Mouse (Mus musculus) splenic B cell, adult 2 months (primary cell): ENCODE data around the gene Gm20441.
"Not testable (repeated sequence)": the region's sequence is repeated elsewhere in the genome, so short reads cannot be mapped to it uniquely, and the experiment has no call there.

ENCODE experiments used
- DNase-seq: peaks from one replicate; pipeline ENCODE4 v3.0.0-alpha.2; 2011; ENCODE audit warnings: low read depth, low spot score
- H3K27me3 ChIP-seq: 2 replicates; pipeline ENCODE4 v1.6.1; 2012; ENCODE audit warnings: mild to moderate bottlenecking, low read length, moderate library complexity, mixed read lengths; ENCODE audit not compliant: control insufficient read depth, poor library complexity, insufficient read depth, severe bottlenecking
- H3K36me3 ChIP-seq: 2 replicates; pipeline ENCODE4 v1.6.1; 2012; ENCODE audit warnings: mild to moderate bottlenecking, low read length, moderate library complexity, mixed read lengths; ENCODE audit not compliant: control insufficient read depth, poor library complexity, insufficient read depth, severe bottlenecking

The Gm20441 gene

GRCm38 (mm10) chr10:75794880-75795279 is 14.1 kb upstream of the Gm20441 start:
- DNase-seq: no peak
- no peaks in the 10 kb centered on the region for H3K36me3 ChIP-seq

GRCm38 (mm10) chr10:75790773-75791172 is 10.0 kb upstream of the Gm20441 start:
- Histone ChIP-seq H3K36me3 (no peaks in the 10 kb centered on the region), H3K27me3 (no peaks in the 10 kb centered on the region; the same call in 1 of the 2 replicates)
- DNase-seq: peak; percentile 36

More at GRCm38 (mm10) chr10:75794880-75795279, 14.1 kb upstream of the Gm20441 start:
- H3K27me3 ChIP-seq: no peaks in the 10 kb centered on the region

GRCm38 (mm10) chr10:75789841-75790240 is 9.1 kb upstream of the Gm20441 start:
- no peaks in the 10 kb centered on the region; the same call in 1 of the 2 replicates for H3K27me3 ChIP-seq
- no peak for DNase-seq
- H3K36me3 ChIP-seq: no peaks in the 10 kb centered on the region

- Histone ChIP-seq H3K27me3 (no peaks in the 10 kb centered on the region; the same call in 1 of the 2 replicates), H3K36me3 (no peaks in the 10 kb centered on the region)
- no peak for DNase-seq
These were observed 8.5 kb upstream of the Gm20441 start for GRCm38 (mm10) chr10:75789081-75789735.

GRCm38 (mm10) chr10:75788277-75788676 is 7.5 kb upstream of the Gm20441 start:
- no peak for DNase-seq
- no peaks in the 10 kb centered on the region; the same call in 1 of the 2 replicates for H3K27me3 ChIP-seq
- no peaks in the 10 kb centered on the region for H3K36me3 ChIP-seq

- DNase-seq: no peak
- Histone ChIP-seq H3K27me3 (no peaks in the 10 kb centered on the region; the same call in 1 of the 2 replicates), H3K36me3 (no peaks in the 10 kb centered on the region)
These were observed 4.7 kb upstream of the Gm20441 start for GRCm38 (mm10) chr10:75785442-75785841.

GRCm38 (mm10) chr10:75779206-75780174 is 1.3 kb downstream of the Gm20441 start:
- H3K36me3 ChIP-seq: no peaks in the 10 kb centered on the region; the same call in 1 of the 2 replicates
- no peak for DNase-seq
- no peaks in the 10 kb centered on the region for H3K27me3 ChIP-seq

GRCm38 (mm10) chr10:75777885-75778284 is 2.9 kb downstream of the Gm20441 start:
- Histone ChIP-seq H3K27me3 (no peaks in the 10 kb centered on the region), H3K36me3 (no peaks in the 10 kb centered on the region; the same call in 1 of the 2 replicates)
- no peak for DNase-seq

- DNase-seq: no peak
- Histone ChIP-seq H3K27me3 (no peaks in the 10 kb centered on the region), H3K36me3 (no peaks in the 10 kb centered on the region; the same call in 1 of the 2 replicates)
These were observed 4.2 kb downstream of the Gm20441 start for GRCm38 (mm10) chr10:75776562-75776961.

- H3K27me3 ChIP-seq: no peaks in the 10 kb centered on the region
- no peaks in the 10 kb centered on the region; the same call in 1 of the 2 replicates for H3K36me3 ChIP-seq
- DNase-seq: no peak
These were observed 6.2 kb downstream of the Gm20441 start for GRCm38 (mm10) chr10:75774587-75774986.

GRCm38 (mm10) chr10:75774102-75774501 is 6.7 kb downstream of the Gm20441 start:
- H3K27me3 ChIP-seq: no peaks in the 10 kb centered on the region
- no peaks in the 10 kb centered on the region; the same call in 1 of the 2 replicates for H3K36me3 ChIP-seq
- no peak for DNase-seq

- no peaks in the 10 kb centered on the region for H3K27me3 ChIP-seq
- DNase-seq: peak; percentile 94
These were observed 7.7 kb downstream of the Gm20441 start, which contains the start of gene Ddt for GRCm38 (mm10) chr10:75772795-75773664. Gene Ddt (minus strand): TSS chr10:75773414.

GRCm38 (mm10) chr10:75767756-75768155 is 13.0 kb downstream of the Gm20441 start:
- not testable (repeated sequence) for DNase-seq, H3K36me3 ChIP-seq, H3K27me3 ChIP-seq

More at GRCm38 (mm10) chr10:75772795-75773664, 7.7 kb downstream of the Gm20441 start, which contains the start of gene Ddt:
- H3K36me3 ChIP-seq: no peaks in the 10 kb centered on the region; the same call in 1 of the 2 replicates

GRCm38 (mm10) chr10:75766856-75767255 is 13.9 kb downstream of the Gm20441 start:
- Histone ChIP-seq H3K27me3 (no peaks in the 10 kb centered on the region), H3K36me3 (no peaks in the 10 kb centered on the region)
- no peak for DNase-seq
